Mouse (Mus musculus): ENCODE results near the gene Rprd1b. TPM values are rescaled to one million over a fixed set of nuclear protein-coding genes. Genes with fewer than 3 reads are reported as not detected.
A peak's percentile ranks its signal among the peaks of the same experiment; 100 is the strongest.

The Rprd1b gene
- polyA plus RNA-seq, 1 experiment from 2014 or later, result 43.1 TPM

GRCm38 (mm10) chr2:158030007-158030406, 1.7 kb downstream of the Rprd1b start:
- peak overlapping the region; percentile 83 for H3K4me2 ChIP-seq
- H3K36me3 ChIP-seq (ENCODE audit: control insufficient read depth, insufficient read depth, low read length), result no peaks in the 10 kb centered on the region
- 84% methylated on average over 7 of the region's 7 CpGs for WGBS (ENCODE audit: insufficient replicate concordance)
- no peaks in the 10 kb centered on the region for H3K27me3 ChIP-seq (ENCODE audit: control insufficient read depth, insufficient read depth, low read length)
- no peak overlapping the region for H3K9ac ChIP-seq (ENCODE audit: low read depth, low read length)
- peaks cover 23% of the 10 kb centered on the region for H3K4me1 ChIP-seq (ENCODE audit: control insufficient read depth, insufficient read depth, low read length)
- ATAC-seq (replicated peaks; ENCODE audit: insufficient number of reproducible peaks, low FRiP score, low TSS enrichment), result no peak
- no peak overlapping the region for H3K27ac ChIP-seq (ENCODE audit: low read depth, low read length)
- H3K4me3 ChIP-seq (ENCODE audit: low read depth, low read length), result peak overlapping the region; percentile 91
- no peaks in the 10 kb centered on the region for H3K9me3 ChIP-seq (replicated peaks; ENCODE audit: control insufficient read depth, low read length)

GRCm38 (mm10) chr2:158035813-158036212, 7.5 kb downstream of the Rprd1b start:
- ATAC-seq (replicated peaks; ENCODE audit: insufficient number of reproducible peaks, low FRiP score, low TSS enrichment), result no peak
- Histone ChIP-seq H3K9me3 (replicated peaks; ENCODE audit: control insufficient read depth, low read length) (no peaks in the 10 kb centered on the region), H3K4me1 (ENCODE audit: control insufficient read depth, insufficient read depth, low read length) (peaks cover 19% of the 10 kb centered on the region), H3K9ac (ENCODE audit: low read depth, low read length) (no peak overlapping the region), H3K36me3 (ENCODE audit: control insufficient read depth, insufficient read depth, low read length) (no peaks in the 10 kb centered on the region), H3K4me3 (ENCODE audit: low read depth, low read length) (no peak overlapping the region), H3K27me3 (ENCODE audit: control insufficient read depth, insufficient read depth, low read length) (no peaks in the 10 kb centered on the region), H3K4me2 (no peak overlapping the region), H3K27ac (ENCODE audit: low read depth, low read length) (no peak overlapping the region)
- 85% methylated on average over 2 of the region's 2 CpGs for WGBS (ENCODE audit: insufficient replicate concordance)

GRCm38 (mm10) chr2:158036408-158036807, 8.1 kb downstream of the Rprd1b start:
- H3K4me2 ChIP-seq, result no peak overlapping the region
- H3K4me3 ChIP-seq (ENCODE audit: low read depth, low read length), result no peak overlapping the region
- H3K36me3 ChIP-seq (ENCODE audit: control insufficient read depth, insufficient read depth, low read length), result no peaks in the 10 kb centered on the region
- H3K27me3 ChIP-seq (ENCODE audit: control insufficient read depth, insufficient read depth, low read length), result no peaks in the 10 kb centered on the region
- WGBS (ENCODE audit: insufficient replicate concordance), result 64% methylated on average over 6 of the region's 6 CpGs
- no peaks in the 10 kb centered on the region for H3K9me3 ChIP-seq (replicated peaks; ENCODE audit: control insufficient read depth, low read length)
- H3K9ac ChIP-seq (ENCODE audit: low read depth, low read length), result no peak overlapping the region
- H3K27ac ChIP-seq (ENCODE audit: low read depth, low read length), result no peak overlapping the region
- peaks cover 13% of the 10 kb centered on the region for H3K4me1 ChIP-seq (ENCODE audit: control insufficient read depth, insufficient read depth, low read length)
- ATAC-seq (replicated peaks; ENCODE audit: insufficient number of reproducible peaks, low FRiP score, low TSS enrichment), result no peak

- H3K36me3 ChIP-seq (ENCODE audit: control insufficient read depth, insufficient read depth, low read length), result no peaks in the 10 kb centered on the region
- H3K9ac ChIP-seq (ENCODE audit: low read depth, low read length), result no peak overlapping the region
- H3K4me2 ChIP-seq, result no peak overlapping the region
- H3K4me3 ChIP-seq (ENCODE audit: low read depth, low read length), result no peak overlapping the region
- H3K9me3 ChIP-seq (replicated peaks; ENCODE audit: control insufficient read depth, low read length), result no peaks in the 10 kb centered on the region
- ATAC-seq (replicated peaks; ENCODE audit: insufficient number of reproducible peaks, low FRiP score, low TSS enrichment), result no peak
- no peaks in the 10 kb centered on the region for H3K27me3 ChIP-seq (ENCODE audit: control insufficient read depth, insufficient read depth, low read length)
- H3K4me1 ChIP-seq (ENCODE audit: control insufficient read depth, insufficient read depth, low read length), result peaks cover 10% of the 10 kb centered on the region
- WGBS (ENCODE audit: insufficient replicate concordance), result 36% methylated on average over 7 of the region's 7 CpGs
- H3K27ac ChIP-seq (ENCODE audit: low read depth, low read length), result no peak overlapping the region
These were observed 8.7 kb downstream of the Rprd1b start for GRCm38 (mm10) chr2:158036953-158037352.

GRCm38 (mm10) chr2:158037571-158037970, 9.3 kb downstream of the Rprd1b start:
- H3K9me3 ChIP-seq (replicated peaks; ENCODE audit: control insufficient read depth, low read length), result no peaks in the 10 kb centered on the region
- peaks cover 10% of the 10 kb centered on the region for H3K4me1 ChIP-seq (ENCODE audit: control insufficient read depth, insufficient read depth, low read length)
- no peak overlapping the region for H3K9ac ChIP-seq (ENCODE audit: low read depth, low read length)
- no peak for ATAC-seq (replicated peaks; ENCODE audit: insufficient number of reproducible peaks, low FRiP score, low TSS enrichment)
- no peak overlapping the region for H3K4me3 ChIP-seq (ENCODE audit: low read depth, low read length)
- H3K27ac ChIP-seq (ENCODE audit: low read depth, low read length), result no peak overlapping the region
- H3K36me3 ChIP-seq (ENCODE audit: control insufficient read depth, insufficient read depth, low read length), result no peaks in the 10 kb centered on the region
- H3K27me3 ChIP-seq (ENCODE audit: control insufficient read depth, insufficient read depth, low read length), result no peaks in the 10 kb centered on the region
- no peak overlapping the region for H3K4me2 ChIP-seq
- 93% methylated on average over 1 of the region's 1 CpGs for WGBS (ENCODE audit: insufficient replicate concordance)

- no peak for ATAC-seq (replicated peaks; ENCODE audit: insufficient number of reproducible peaks, low FRiP score, low TSS enrichment)
- 78% methylated on average over 1 of the region's 1 CpGs for WGBS (ENCODE audit: insufficient replicate concordance)
- no peaks in the 10 kb centered on the region for H3K9me3 ChIP-seq (replicated peaks; ENCODE audit: control insufficient read depth, low read length)
- no peak overlapping the region for H3K9ac ChIP-seq (ENCODE audit: low read depth, low read length)
- no peak overlapping the region for H3K27ac ChIP-seq (ENCODE audit: low read depth, low read length)
- peaks cover 12% of the 10 kb centered on the region; the same call in 1 of the 2 replicates for H3K36me3 ChIP-seq (ENCODE audit: control insufficient read depth, insufficient read depth, low read length)
- no peak overlapping the region for H3K4me3 ChIP-seq (ENCODE audit: low read depth, low read length)
- H3K4me2 ChIP-seq, result no peak overlapping the region
- H3K4me1 ChIP-seq (ENCODE audit: control insufficient read depth, insufficient read depth, low read length), result peaks cover 10% of the 10 kb centered on the region
- no peaks in the 10 kb centered on the region for H3K27me3 ChIP-seq (ENCODE audit: control insufficient read depth, insufficient read depth, low read length)
These were observed 11.4 kb downstream of the Rprd1b start for GRCm38 (mm10) chr2:158039662-158040061.

GRCm38 (mm10) chr2:158040396-158040795, 12.1 kb downstream of the Rprd1b start:
- ATAC-seq (replicated peaks; ENCODE audit: insufficient number of reproducible peaks, low FRiP score, low TSS enrichment), result no peak
- Histone ChIP-seq H3K9me3 (replicated peaks; ENCODE audit: control insufficient read depth, low read length) (no peaks in the 10 kb centered on the region), H3K4me1 (ENCODE audit: control insufficient read depth, insufficient read depth, low read length) (peaks cover 10% of the 10 kb centered on the region), H3K4me3 (ENCODE audit: low read depth, low read length) (no peak overlapping the region), H3K9ac (ENCODE audit: low read depth, low read length) (no peak overlapping the region), H3K27me3 (ENCODE audit: control insufficient read depth, insufficient read depth, low read length) (no peaks in the 10 kb centered on the region), H3K27ac (ENCODE audit: low read depth, low read length) (no peak overlapping the region), H3K4me2 (no peak overlapping the region), H3K36me3 (ENCODE audit: control insufficient read depth, insufficient read depth, low read length) (peaks cover 16% of the 10 kb centered on the region; the same call in 1 of the 2 replicates)
- 79% methylated on average over 2 of the region's 2 CpGs for WGBS (ENCODE audit: insufficient replicate concordance)

- H3K27ac ChIP-seq (ENCODE audit: low read depth, low read length), result no peak overlapping the region
- no peaks in the 10 kb centered on the region for H3K4me1 ChIP-seq (ENCODE audit: control insufficient read depth, insufficient read depth, low read length)
- H3K9me3 ChIP-seq (replicated peaks; ENCODE audit: control insufficient read depth, low read length), result no peaks in the 10 kb centered on the region
- peaks cover 16% of the 10 kb centered on the region; the same call in 1 of the 2 replicates for H3K36me3 ChIP-seq (ENCODE audit: control insufficient read depth, insufficient read depth, low read length)
- H3K4me2 ChIP-seq, result no peak overlapping the region
- no peak for ATAC-seq (replicated peaks; ENCODE audit: insufficient number of reproducible peaks, low FRiP score, low TSS enrichment)
- no peaks in the 10 kb centered on the region for H3K27me3 ChIP-seq (ENCODE audit: control insufficient read depth, insufficient read depth, low read length)
- H3K4me3 ChIP-seq (ENCODE audit: low read depth, low read length), result no peak overlapping the region
- H3K9ac ChIP-seq (ENCODE audit: low read depth, low read length), result no peak overlapping the region
- 90% methylated on average over 8 of the region's 8 CpGs for whole genome bisulfite sequencing (ENCODE audit: insufficient replicate concordance)
These were observed 15.2 kb downstream of the Rprd1b start for GRCm38 (mm10) chr2:158043504-158043903.

GRCm38 (mm10) chr2:158046186-158046585, 17.9 kb downstream of the Rprd1b start:
- peaks cover 18% of the 10 kb centered on the region; the same call in 1 of the 2 replicates for H3K36me3 ChIP-seq (ENCODE audit: control insufficient read depth, insufficient read depth, low read length)
- H3K4me3 ChIP-seq (ENCODE audit: low read depth, low read length), result no peak overlapping the region
- no peak overlapping the region for H3K4me2 ChIP-seq
- WGBS (ENCODE audit: insufficient replicate concordance), result 84% methylated on average over 4 of the region's 4 CpGs
- H3K4me1 ChIP-seq (ENCODE audit: control insufficient read depth, insufficient read depth, low read length), result no peaks in the 10 kb centered on the region
- no peak overlapping the region for H3K27ac ChIP-seq (ENCODE audit: low read depth, low read length)
- no peaks in the 10 kb centered on the region for H3K27me3 ChIP-seq (ENCODE audit: control insufficient read depth, insufficient read depth, low read length)
- no peaks in the 10 kb centered on the region for H3K9me3 ChIP-seq (replicated peaks; ENCODE audit: control insufficient read depth, low read length)
- no peak overlapping the region for H3K9ac ChIP-seq (ENCODE audit: low read depth, low read length)
- no peak for ATAC-seq (replicated peaks; ENCODE audit: insufficient number of reproducible peaks, low FRiP score, low TSS enrichment)

All from heart, embryonic 11.5 days (tissue).